Mouse (Mus musculus) right cerebral cortex, adult 2 months (tissue): ENCODE results near the gene Zfp579.
A peak's percentile ranks its signal among the peaks of the same experiment; 100 is the strongest.

Experiments used
- DNase-seq, 2 experiments: peaks; one replicate each; pipeline ENCODE4 v3.0.0; 2021 to 2022; ENCODE audit warnings: low spot score in 2 of 2

Gene Zfp579

GRCm38 (mm10) chr7:4957361-4957760 is 38.6 kb downstream of the Zfp579 start:
- no peak for DNase-seq

- no peak for DNase-seq
Observed at GRCm38 (mm10) chr7:4953815-4954445, 42.0 kb downstream of the Zfp579 start.

- DNase-seq: no peak
Observed at GRCm38 (mm10) chr7:4950561-4951342, 45.2 kb downstream of the Zfp579 start.

GRCm38 (mm10) chr7:4948386-4948785 is 47.6 kb downstream of the Zfp579 start:
- DNase-seq: no peak

- no peak for DNase-seq
Observed at GRCm38 (mm10) chr7:4947855-4948254, 48.1 kb downstream of the Zfp579 start.

- DNase-seq: peak; percentile 94 to 96
Observed at GRCm38 (mm10) chr7:4943223-4943815, 52.6 kb downstream of the Zfp579 start.

- DNase-seq: no peak
Observed at GRCm38 (mm10) chr7:4942673-4943072, 53.3 kb downstream of the Zfp579 start.

GRCm38 (mm10) chr7:4940068-4940479 is 55.9 kb downstream of the Zfp579 start:
- DNase-seq: peak; percentile 85 to 88

- DNase-seq: peak; percentile 64 to 66
Observed at GRCm38 (mm10) chr7:4938456-4938855, 57.5 kb downstream of the Zfp579 start.

GRCm38 (mm10) chr7:4937392-4937791 is 58.6 kb downstream of the Zfp579 start:
- no peak for DNase-seq

GRCm38 (mm10) chr7:4936832-4937231 is 59.1 kb downstream of the Zfp579 start:
- no peak for DNase-seq

GRCm38 (mm10) chr7:4934160-4934914 is 61.6 kb downstream of the Zfp579 start:
- DNase-seq: no peak
